In genomic region chr6:141249585-141250295, GRCm38 (mm10) we compare ENCODE assay signal across 8 mouse cellular contexts. TPM values are rescaled to one million over a fixed set of nuclear protein-coding genes. Genes with fewer than 3 reads are reported as not detected.
DNase-seq lines count a peak whose midpoint lies in the region; ATAC-seq and TF ChIP-seq lines count a peak whose summit lies in the region.

No protein-coding gene starts in this region.

- peak overlapping the region; percentile 74 for H3K9ac ChIP-seq in embryonic facial prominence, embryonic 15.5 days
- H3K9ac ChIP-seq in limb, embryonic 15.5 days, result peak overlapping the region; percentile 78
- H3K9ac ChIP-seq in midbrain, postnatal 0 days (replicated peaks; ENCODE audit: low read length, poor library complexity, severe bottlenecking), result peak overlapping the region; percentile 57
- H3K9ac ChIP-seq in stomach, postnatal 0 days (ENCODE audit: low read length), result peak overlapping the region; percentile 76

- peak; percentile 87 for ATAC-seq in embryonic facial prominence, embryonic 15.5 days (ENCODE audit: insufficient number of reproducible peaks, low FRiP score, low TSS enrichment, low read depth)
- peak; percentile 75 for ATAC-seq in limb, embryonic 15.5 days (ENCODE audit: insufficient number of reproducible peaks, low FRiP score, low TSS enrichment, low read depth)
- ATAC-seq in midbrain, postnatal 0 days (ENCODE audit: low FRiP score), result peak; percentile 74
- peak; percentile 86 for ATAC-seq in stomach, postnatal 0 days (ENCODE audit: low FRiP score, low TSS enrichment)

- no peak for TF ChIP-seq POLR2A in thymus, adult 2 months (IDR thresholded peaks at IDR 0.05; ENCODE audit: control insufficient read depth, extremely low read depth, insufficient read depth, low read length, poor library complexity)

- DNase-seq in thymus, postnatal 25 days, result peak; percentile 1
- DNase-seq in thymus, adult 2 months, result no peak
- peak; percentile 87 for DNase-seq in heart, embryonic 10.5 days (ENCODE audit: low spot score)
- DNase-seq in kidney, adult 9 months, result peak; percentile 24
- DNase-seq in midbrain, postnatal 0 days (ENCODE audit: low spot score), result peak; percentile 57
- DNase-seq in stomach, postnatal 0 days (ENCODE audit: low spot score), result peak; percentile 62

- no peak for TF ChIP-seq EP300 in stomach, postnatal 0 days (optimal IDR thresholded peaks at IDR 0.05)

- WGBS in thymus, adult 2 months, result 2% methylated on average over 66 of the region's 68 CpGs
- WGBS in embryonic facial prominence, embryonic 15.5 days, result under 1% methylated on average over 65 of the region's 68 CpGs
- WGBS in heart, embryonic 10.5 days, result under 1% methylated on average over 60 of the region's 68 CpGs
- WGBS in limb, embryonic 15.5 days, result under 1% methylated on average over 58 of the region's 68 CpGs
- under 1% methylated on average over 58 of the region's 68 CpGs for WGBS in midbrain, postnatal 0 days
- under 1% methylated on average over 50 of the region's 68 CpGs for WGBS in stomach, postnatal 0 days

- no peak overlapping the region for H3K4me3 ChIP-seq in thymus, adult 2 months (ENCODE audit: control insufficient read depth, insufficient read depth, low read length)
- peak overlapping the region; percentile 72 for H3K4me3 ChIP-seq in embryonic facial prominence, embryonic 15.5 days (replicated peaks)
- H3K4me3 ChIP-seq in heart, embryonic 10.5 days, result peak overlapping the region; percentile 85
- H3K4me3 ChIP-seq in limb, embryonic 15.5 days, result peak overlapping the region; percentile 74
- peak overlapping the region; percentile 72 for H3K4me3 ChIP-seq in midbrain, postnatal 0 days (ENCODE audit: low read depth, low read length)
- peak overlapping the region; percentile 69 for H3K4me3 ChIP-seq in stomach, postnatal 0 days (ENCODE audit: low read depth, low read length)

- peak overlapping the region; percentile 86 for H3K4me2 ChIP-seq in embryonic facial prominence, embryonic 15.5 days (replicated peaks)
- H3K4me2 ChIP-seq in limb, embryonic 15.5 days, result peak overlapping the region; percentile 81
- H3K4me2 ChIP-seq in midbrain, postnatal 0 days (ENCODE audit: low read depth, low read length, poor library complexity, severe bottlenecking), result peak overlapping the region; percentile 91
- H3K4me2 ChIP-seq in stomach, postnatal 0 days (replicated peaks; ENCODE audit: low read depth), result peak overlapping the region; percentile 65

- H3K36me3 ChIP-seq in thymus, adult 2 months (ENCODE audit: control insufficient read depth, insufficient read depth, low read length), result no peaks in the 10 kb centered on the region
- no peaks in the 10 kb centered on the region for H3K36me3 ChIP-seq in embryonic facial prominence, embryonic 15.5 days
- H3K36me3 ChIP-seq in heart, embryonic 10.5 days, result no peaks in the 10 kb centered on the region
- H3K36me3 ChIP-seq in limb, embryonic 15.5 days, result no peaks in the 10 kb centered on the region
- H3K36me3 ChIP-seq in midbrain, postnatal 0 days (ENCODE audit: insufficient read depth, low read length), result no peaks in the 10 kb centered on the region
- no peaks in the 10 kb centered on the region; the same call in 1 of the 2 replicates for H3K36me3 ChIP-seq in stomach, postnatal 0 days (ENCODE audit: control insufficient read depth, insufficient read depth, low read length)

- no peaks in the 10 kb centered on the region for H3K4me1 ChIP-seq in thymus, adult 2 months (replicated peaks; ENCODE audit: control insufficient read depth, insufficient read depth, low read length)
- peaks cover 15% of the 10 kb centered on the region for H3K4me1 ChIP-seq in embryonic facial prominence, embryonic 15.5 days
- H3K4me1 ChIP-seq in heart, embryonic 10.5 days, result peaks cover 24% of the 10 kb centered on the region
- peaks cover 28% of the 10 kb centered on the region for H3K4me1 ChIP-seq in limb, embryonic 15.5 days
- H3K4me1 ChIP-seq in midbrain, postnatal 0 days (ENCODE audit: insufficient read depth, low read length), result no peaks in the 10 kb centered on the region
- H3K4me1 ChIP-seq in stomach, postnatal 0 days (replicated peaks; ENCODE audit: control insufficient read depth, insufficient read depth), result no peaks in the 10 kb centered on the region

- H3K27me3 ChIP-seq in thymus, adult 2 months (ENCODE audit: control insufficient read depth, insufficient read depth, low read length), result no peaks in the 10 kb centered on the region; the same call in 1 of the 2 replicates
- peaks cover 16% of the 10 kb centered on the region for H3K27me3 ChIP-seq in embryonic facial prominence, embryonic 15.5 days
- H3K27me3 ChIP-seq in heart, embryonic 10.5 days (ENCODE audit: insufficient read depth, poor library complexity, severe bottlenecking), result 0 out of 2 replicates have a peak, but pooled peaks cover 4% of the 10 kb centered on the region
- H3K27me3 ChIP-seq in limb, embryonic 15.5 days, result 0 out of 2 replicates have a peak, but pooled peaks cover 8% of the 10 kb centered on the region
- peaks cover 4% of the 10 kb centered on the region for H3K27me3 ChIP-seq in midbrain, postnatal 0 days (ENCODE audit: insufficient read depth, low read length)
- peaks cover 3% of the 10 kb centered on the region; the same call in 1 of the 2 replicates for H3K27me3 ChIP-seq in stomach, postnatal 0 days (ENCODE audit: control insufficient read depth, insufficient read depth, low read length)

- H3K9me3 ChIP-seq in embryonic facial prominence, embryonic 15.5 days (replicated peaks), result no peaks in the 10 kb centered on the region
- H3K9me3 ChIP-seq in heart, embryonic 10.5 days, result no peaks in the 10 kb centered on the region
- H3K9me3 ChIP-seq in limb, embryonic 15.5 days, result no peaks in the 10 kb centered on the region
- no peaks in the 10 kb centered on the region for H3K9me3 ChIP-seq in midbrain, postnatal 0 days (ENCODE audit: low read length)
- no peaks in the 10 kb centered on the region for H3K9me3 ChIP-seq in stomach, postnatal 0 days (ENCODE audit: control insufficient read depth, low read length)

- no peak for TF ChIP-seq CTCF in thymus, adult 2 months (IDR thresholded peaks at IDR 0.05; ENCODE audit: borderline replicate concordance, control insufficient read depth, extremely low read depth, insufficient read depth, low read length, poor library complexity)
- TF ChIP-seq CTCF in midbrain, postnatal 0 days (IDR thresholded peaks at IDR 0.05), result peak; percentile 39
- TF ChIP-seq CTCF in stomach, postnatal 0 days (IDR thresholded peaks at IDR 0.05; ENCODE audit: low read depth), result peak; percentile 61

- H3K27ac ChIP-seq in thymus, adult 2 months (ENCODE audit: control insufficient read depth, insufficient read depth, low read length), result no peak overlapping the region
- H3K27ac ChIP-seq in embryonic facial prominence, embryonic 15.5 days (replicated peaks), result peak overlapping the region; percentile 86
- peak overlapping the region; percentile 96 for H3K27ac ChIP-seq in heart, embryonic 10.5 days
- H3K27ac ChIP-seq in limb, embryonic 15.5 days, result peak overlapping the region; percentile 90
- H3K27ac ChIP-seq in midbrain, postnatal 0 days (ENCODE audit: low read depth, low read length), result no peak overlapping the region
- H3K27ac ChIP-seq in stomach, postnatal 0 days (replicated peaks), result peak overlapping the region; percentile 91

RNA-seq across cellular contexts. Expression of gene Pde3a, which starts 0.7 kb away (rescaled TPM):
- 0.54 and 1.3 TPM in 2 replicates for polyA plus RNA-seq in thymus, adult 2 months (2012; rRNA removed)
- 5.8 and 6.2 TPM in 2 replicates for polyA plus RNA-seq in embryonic facial prominence, embryonic 15.5 days (2015; fragmentation: Nextera tagmentation; extraction: Ambion mirVana)
- 7.3 and 7.5 TPM in 2 replicates for polyA plus RNA-seq in heart, embryonic 10.5 days (2016; fragmentation: Nextera tagmentation; extraction: Ambion mirVana)
- 4.1 and 5.0 TPM in 2 replicates for polyA plus RNA-seq in limb, embryonic 15.5 days (2015; fragmentation: Nextera tagmentation; extraction: Ambion mirVana)
- 11.2 and 12.1 TPM in 2 replicates for total RNA-seq in midbrain, postnatal 0 days (2014; rRNA removed)
- polyA plus RNA-seq in midbrain, postnatal 0 days (2015; fragmentation: Nextera tagmentation; extraction: Ambion mirVana), result 1.5 and 2.0 TPM in 2 replicates
- polyA plus RNA-seq in stomach, postnatal 0 days (2015; fragmentation: Nextera tagmentation; extraction: Ambion mirVana), result 4.0 and 4.1 TPM in 2 replicates

Comparison
In these comparisons a context has a peak if more than half of its experiments do, and no peak if none do; other contexts are left out.
1. H3K27ac ChIP-seq: peak in embryonic facial prominence, embryonic 15.5 days (single experiment), heart, embryonic 10.5 days (single experiment), limb, embryonic 15.5 days (single experiment) and stomach, postnatal 0 days (single experiment); none in thymus, adult 2 months (single experiment) and midbrain, postnatal 0 days (single experiment).
2. Peak in every context shown above with its lines, with median percentiles within 50 percentile points of each other: ATAC-seq, H3K4me2 ChIP-seq and H3K9ac ChIP-seq.